Comparison of ENCODE assay signal across 8 mouse cellular contexts in genomic region chr8:71719928-71720457, GRCm38 (mm10). TPM values are rescaled to one million over a fixed set of nuclear protein-coding genes. Genes with fewer than 3 reads are reported as not detected.
DNase-seq lines count a peak whose midpoint lies in the region; ATAC-seq and TF ChIP-seq lines count a peak whose summit lies in the region.

No protein-coding gene starts in this region.

- H3K4me3 ChIP-seq in embryonic facial prominence, embryonic 10.5 days, result no peak overlapping the region
- H3K4me3 ChIP-seq in midbrain, embryonic 13.5 days (replicated peaks), result no peak overlapping the region
- no peak overlapping the region for H3K4me3 ChIP-seq in stomach, postnatal 0 days (ENCODE audit: low read depth, low read length)

- no peaks in the 10 kb centered on the region for H3K9me3 ChIP-seq in embryonic facial prominence, embryonic 10.5 days
- no peaks in the 10 kb centered on the region for H3K9me3 ChIP-seq in midbrain, embryonic 13.5 days
- no peaks in the 10 kb centered on the region for H3K9me3 ChIP-seq in stomach, postnatal 0 days (ENCODE audit: control insufficient read depth, low read length)

- H3K4me1 ChIP-seq in embryonic facial prominence, embryonic 10.5 days, result peaks cover 42% of the 10 kb centered on the region
- peaks cover 71% of the 10 kb centered on the region for H3K4me1 ChIP-seq in midbrain, embryonic 13.5 days (replicated peaks)
- peaks cover under 1% of the 10 kb centered on the region; the same call in 1 of the 2 replicates for H3K4me1 ChIP-seq in stomach, postnatal 0 days (replicated peaks; ENCODE audit: control insufficient read depth, insufficient read depth)

- intact Hi-C loops in heart, postnatal 36 days (cut with DNase I), result no loop called here

- peaks cover 48% of the 10 kb centered on the region for H3K27me3 ChIP-seq in embryonic facial prominence, embryonic 10.5 days (replicated peaks; ENCODE audit: low read depth, poor library complexity, severe bottlenecking)
- H3K27me3 ChIP-seq in midbrain, embryonic 13.5 days, result no peaks in the 10 kb centered on the region
- no peaks in the 10 kb centered on the region for H3K27me3 ChIP-seq in stomach, postnatal 0 days (ENCODE audit: control insufficient read depth, insufficient read depth, low read length)

- no peak overlapping the region for H3K27ac ChIP-seq in embryonic facial prominence, embryonic 10.5 days (replicated peaks)
- peak overlapping the region; percentile 88 for H3K27ac ChIP-seq in midbrain, embryonic 13.5 days
- no peak overlapping the region for H3K27ac ChIP-seq in stomach, postnatal 0 days (replicated peaks)

- no peaks in the 10 kb centered on the region for H3K36me3 ChIP-seq in embryonic facial prominence, embryonic 10.5 days (replicated peaks)
- H3K36me3 ChIP-seq in midbrain, embryonic 13.5 days, result peaks cover 29% of the 10 kb centered on the region
- H3K36me3 ChIP-seq in stomach, postnatal 0 days (ENCODE audit: control insufficient read depth, insufficient read depth, low read length), result no peaks in the 10 kb centered on the region

- WGBS in embryonic facial prominence, embryonic 10.5 days, result 25% methylated on average over 7 of the region's 7 CpGs
- 17% methylated on average over 7 of the region's 7 CpGs for WGBS in midbrain, embryonic 13.5 days
- 46% methylated on average over 7 of the region's 7 CpGs for WGBS in stomach, postnatal 0 days

- ATAC-seq in midbrain, embryonic 13.5 days, result peak; percentile 84
- ATAC-seq in activated CD4-positive, CD25-positive, alpha-beta regulatory T cell, adult 4 months, result no peak
- no peak for ATAC-seq in stomach, postnatal 0 days (ENCODE audit: low FRiP score, low TSS enrichment)

- H3K4me2 ChIP-seq in midbrain, embryonic 13.5 days (replicated peaks), result peak overlapping the region; percentile 41
- no peak overlapping the region for H3K4me2 ChIP-seq in stomach, postnatal 0 days (replicated peaks; ENCODE audit: low read depth)

- TF ChIP-seq CTCF in stomach, postnatal 0 days (IDR thresholded peaks at IDR 0.05; ENCODE audit: low read depth), result no peak

- H3K9ac ChIP-seq in midbrain, embryonic 13.5 days (replicated peaks), result peak overlapping the region; percentile 1
- no peak overlapping the region for H3K9ac ChIP-seq in stomach, postnatal 0 days (ENCODE audit: low read length)

- no peak for TF ChIP-seq EP300 in stomach, postnatal 0 days (optimal IDR thresholded peaks at IDR 0.05)

- peak; percentile 85 for DNase-seq in ES-CJ7 (ENCODE audit: low read depth, low spot score)
- peak; percentile 86 for DNase-seq in embryonic facial prominence, embryonic 10.5 days (ENCODE audit: low spot score)
- DNase-seq in hindlimb bud, embryonic 11.5 days (ENCODE audit: extremely low spot score, low read depth, low spot score), result peak; percentile 37
- DNase-seq in thymus, postnatal 25 days, result peak; percentile 73
- no peak for DNase-seq in heart, postnatal 36 days
- DNase-seq in stomach, postnatal 0 days (ENCODE audit: low spot score), result no peak

RNA-seq across cellular contexts. Expression of gene Fcho1, which starts 5.5 kb away (rescaled TPM):
- polyA plus RNA-seq in embryonic facial prominence, embryonic 10.5 days (2016; fragmentation: Nextera tagmentation; extraction: Ambion mirVana), result 6.0 and 7.9 TPM in 2 replicates
- 63.9 and 65.5 TPM in 2 replicates for polyA plus RNA-seq in midbrain, embryonic 13.5 days (2015; fragmentation: Nextera tagmentation; extraction: Ambion mirVana)
- polyA plus RNA-seq in activated CD4-positive, CD25-positive, alpha-beta regulatory T cell, adult 4 months (2017; shearing (Covaris generic)), result 10 to 100 TPM; 55.0 to 72.9 TPM
- 1 to 10 TPM in 1 of 2 experiments, under 1 TPM in 1; 0.56 to 1.2 TPM for total RNA-seq in heart, postnatal 36 days (2021)
- 4.8 and 5.9 TPM in 2 replicates for polyA plus RNA-seq in stomach, postnatal 0 days (2015; fragmentation: Nextera tagmentation; extraction: Ambion mirVana)

RNA-seq across cellular contexts. Expression of gene B3gnt3, which starts 18.4 kb away (rescaled TPM):
- polyA plus RNA-seq in embryonic facial prominence, embryonic 10.5 days (2016; fragmentation: Nextera tagmentation; extraction: Ambion mirVana), result 0.54 and 0.72 TPM in 2 replicates
- polyA plus RNA-seq in midbrain, embryonic 13.5 days (2015; fragmentation: Nextera tagmentation; extraction: Ambion mirVana), result 0.28 and 0.31 TPM in 2 replicates
- polyA plus RNA-seq in activated CD4-positive, CD25-positive, alpha-beta regulatory T cell, adult 4 months (2017; shearing (Covaris generic)), result 1 to 10 TPM; 3.3 to 3.8 TPM
- 1 to 10 TPM; 6.5 to 7.5 TPM for total RNA-seq in heart, postnatal 36 days (2021)
- polyA plus RNA-seq in stomach, postnatal 0 days (2015; fragmentation: Nextera tagmentation; extraction: Ambion mirVana), result 35.9 and 36.9 TPM in 2 replicates

RNA-seq across cellular contexts. Expression of gene Insl3, which starts 31.0 kb away (rescaled TPM):
- polyA plus RNA-seq in embryonic facial prominence, embryonic 10.5 days (2016; fragmentation: Nextera tagmentation; extraction: Ambion mirVana), result 0.55 TPM in 1 of 2 replicates, not detected in the other
- 0.70 and 0.79 TPM in 2 replicates for polyA plus RNA-seq in midbrain, embryonic 13.5 days (2015; fragmentation: Nextera tagmentation; extraction: Ambion mirVana)
- polyA plus RNA-seq in activated CD4-positive, CD25-positive, alpha-beta regulatory T cell, adult 4 months (2017; shearing (Covaris generic)), result 10 to 100 TPM; 16.4 to 23.9 TPM
- 1 to 10 TPM; 3.8 to 4.7 TPM for total RNA-seq in heart, postnatal 36 days (2021)
- 1.9 and 2.6 TPM in 2 replicates for polyA plus RNA-seq in stomach, postnatal 0 days (2015; fragmentation: Nextera tagmentation; extraction: Ambion mirVana)

RNA-seq across cellular contexts. Expression of gene Jak3, which starts 43.9 kb away (rescaled TPM):
- 3.6 and 4.0 TPM in 2 replicates for polyA plus RNA-seq in embryonic facial prominence, embryonic 10.5 days (2016; fragmentation: Nextera tagmentation; extraction: Ambion mirVana)
- polyA plus RNA-seq in midbrain, embryonic 13.5 days (2015; fragmentation: Nextera tagmentation; extraction: Ambion mirVana), result 2.5 and 2.7 TPM in 2 replicates
- polyA plus RNA-seq in activated CD4-positive, CD25-positive, alpha-beta regulatory T cell, adult 4 months (2017; shearing (Covaris generic)), result 10 to 100 TPM; 18.6 to 41.7 TPM
- 1 to 10 TPM; 8.2 to 8.6 TPM for total RNA-seq in heart, postnatal 36 days (2021)
- 4.6 and 5.4 TPM in 2 replicates for polyA plus RNA-seq in stomach, postnatal 0 days (2015; fragmentation: Nextera tagmentation; extraction: Ambion mirVana)

RNA-seq across cellular contexts. Expression of gene Unc13a, which starts 48.4 kb away (rescaled TPM):
- 2.2 TPM in 2 replicates for polyA plus RNA-seq in embryonic facial prominence, embryonic 10.5 days (2016; fragmentation: Nextera tagmentation; extraction: Ambion mirVana)
- 17.1 and 18.5 TPM in 2 replicates for polyA plus RNA-seq in midbrain, embryonic 13.5 days (2015; fragmentation: Nextera tagmentation; extraction: Ambion mirVana)
- under 1 TPM; 0.37 to 0.93 TPM for polyA plus RNA-seq in activated CD4-positive, CD25-positive, alpha-beta regulatory T cell, adult 4 months (2017; shearing (Covaris generic))
- total RNA-seq in heart, postnatal 36 days (2021), result under 1 TPM; 0.49 to 0.64 TPM
- 0.46 and 0.52 TPM in 2 replicates for polyA plus RNA-seq in stomach, postnatal 0 days (2015; fragmentation: Nextera tagmentation; extraction: Ambion mirVana)

Comparison
In these comparisons a context has a peak if more than half of its experiments do, and no peak if none do; other contexts are left out.
1. DNase-seq: peak in ES-CJ7 (single experiment), embryonic facial prominence, embryonic 10.5 days (single experiment), hindlimb bud, embryonic 11.5 days (single experiment) and thymus, postnatal 25 days (single experiment); none in heart, postnatal 36 days (0 of 2) and stomach, postnatal 0 days (single experiment).